Mouse (Mus musculus) small intestine, adult 2 months (tissue): ENCODE results near the gene Ankfn1.

Source experiments
- CTCF ChIP-seq: fragments of 200-500 bp; IDR thresholded peaks from 2 replicates; pipeline ENCODE4 v1.5.1; 2012; ENCODE audit warnings: low read depth, mild to moderate bottlenecking, control low read depth, inconsistent platforms, low read length, moderate library complexity, mixed read lengths; ENCODE audit not compliant: insufficient replicate concordance, insufficient read length; ENCODE audit errors: extremely low read depth
- POLR2A ChIP-seq: fragments of 200-500 bp; IDR thresholded peaks from 2 replicates; pipeline ENCODE4 v1.6.1; 2012; ENCODE audit warnings: low read depth, mild to moderate bottlenecking, control low read depth, inconsistent platforms, low read length, moderate library complexity

GRCm38 (mm10) chr11:89619955-89620354 lies 157.5 kb downstream of the Ankfn1 start:
- TF ChIP-seq CTCF (no peak), POLR2A (no peak)
